Mouse (Mus musculus) E14TG2a.4 (cell line): ENCODE data around the gene Foxf1.

Source experiments
- CTCF ChIP-seq: conservative IDR thresholded peaks from 2 replicates; pipeline ENCODE4 v1.5.1; 2014; ENCODE audit warnings: low read length
- NANOG ChIP-seq: IDR thresholded peaks from 2 replicates; pipeline ENCODE4 v1.6.1; 2014; ENCODE audit warnings: borderline replicate concordance, low read length, mixed read lengths
- POU5F1 ChIP-seq: IDR thresholded peaks from 2 replicates; pipeline ENCODE4 v1.6.1; 2014; ENCODE audit warnings: low read length, borderline replicate concordance

GRCm38 (mm10) chr8:121122368-121122767, 38.2 kb downstream of the Foxf1 start:
- TF ChIP-seq CTCF, result no peak
- no peak for TF ChIP-seq POU5F1
- no peak for TF ChIP-seq NANOG
